Mouse (Mus musculus) spleen, adult 12 weeks (tissue): Measurements from ENCODE around the gene Uqcrq.

ENCODE experiments used
- DNase-seq: peaks from one replicate; pipeline ENCODE4 v3.0.0; 2022; ENCODE audit warnings: low spot score

The Uqcrq gene

DNA sequence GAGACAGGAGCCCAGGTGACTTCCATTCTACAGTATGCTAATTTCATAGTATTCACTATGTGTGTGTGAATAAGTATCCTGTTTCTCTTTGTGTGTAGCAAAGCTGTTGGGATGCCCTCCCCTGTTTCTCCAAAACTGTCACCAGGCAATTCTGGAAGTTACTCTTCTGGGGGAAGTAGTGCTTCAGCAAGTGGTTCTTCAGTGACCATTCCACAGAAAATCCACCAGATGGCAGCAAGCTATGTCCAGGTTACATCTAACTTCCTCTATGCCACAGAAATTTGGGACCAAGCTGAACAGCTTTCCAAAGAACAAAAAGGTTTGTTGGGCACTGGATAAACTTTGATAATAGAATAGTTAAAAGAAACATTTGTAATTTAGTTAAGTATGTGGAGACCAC, 18.9 kb downstream of the Uqcrq start:
- DNase-seq, result no peak

GRCm38 (mm10) chr11:53403638-53404037, 27.0 kb downstream of the Uqcrq start:
- DNase-seq, result no peak

GRCm38 (mm10) chr11:53393856-53394255, 36.8 kb downstream of the Uqcrq start:
- no peak for DNase-seq

DNA sequence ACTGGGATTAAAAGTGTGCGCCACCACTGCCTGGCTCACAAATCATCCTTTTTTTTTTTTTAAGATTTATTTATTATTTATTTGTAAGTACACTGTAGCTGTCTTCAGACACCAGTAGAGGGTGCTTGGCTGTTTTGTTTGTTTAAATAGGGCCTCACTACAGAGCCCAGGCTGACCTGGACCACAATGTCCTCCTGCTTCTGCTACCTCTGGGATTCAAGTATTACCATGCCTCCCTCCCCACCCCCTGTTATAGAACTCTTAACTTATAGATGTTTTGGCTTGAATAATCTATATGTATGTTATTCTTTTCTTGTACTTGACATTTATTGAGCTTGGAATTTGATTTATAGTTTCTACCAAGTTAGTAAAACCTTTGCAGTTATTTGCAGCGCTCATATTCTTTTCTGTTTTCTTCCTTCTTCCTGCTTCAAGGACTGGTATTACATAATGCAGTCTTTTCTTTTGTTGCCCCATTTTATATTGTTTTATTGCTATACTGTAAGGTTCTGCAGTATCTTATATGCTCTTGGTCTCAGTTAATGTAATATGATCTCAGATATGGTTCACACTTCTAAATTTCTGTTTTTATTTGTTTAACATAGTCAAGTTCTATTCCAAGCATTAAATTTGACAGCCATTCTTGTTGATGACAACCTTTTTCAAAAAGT, 46.7 kb downstream of the Uqcrq start:
- DNase-seq, result no peak

DNA sequence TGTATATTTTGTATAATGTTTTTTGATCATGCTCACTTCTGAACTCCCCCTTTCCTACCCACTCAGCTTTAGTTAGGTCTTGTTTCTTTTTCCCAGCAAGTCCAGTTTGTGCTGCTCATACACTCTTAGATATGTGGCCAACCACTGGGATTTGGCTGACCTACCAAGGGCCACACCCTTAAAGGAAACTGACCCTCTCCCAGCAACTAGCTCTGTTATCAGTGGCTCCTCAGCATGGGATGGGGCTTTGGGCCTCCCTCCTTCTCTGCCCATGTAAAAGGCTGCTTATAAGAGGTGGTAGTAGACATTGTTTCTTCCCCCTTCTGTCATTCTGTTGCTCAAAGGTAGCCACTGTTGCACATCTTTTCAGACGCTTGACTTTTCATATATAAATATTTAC, 51.7 kb downstream of the Uqcrq start:
- DNase-seq, result no peak
